Mouse (Mus musculus) hindbrain, embryonic 14.5 days (tissue): ENCODE measurements at regions not wholly inside any gene's neighbourhood (a gene's known extent, or its start where the extent isn't known, plus 50 kb on each side); places are given as distances from the start of the nearest gene placed in this dataset.

Source experiments
- ATAC-seq: fragments of 200-750 bp; cut with Nextera tagmentation; 2 replicates; pipeline ENCODE4 v1.8.0; 2017; ENCODE audit warnings: moderate number of reproducible peaks, mild to moderate bottlenecking, moderate TSS enrichment, moderate library complexity; ENCODE audit not compliant: low FRiP score
- DNase-seq: peaks from one replicate; pipeline ENCODE4 v3.0.0-alpha.2; 2015; ENCODE audit warnings: low spot score
- H3K27ac ChIP-seq: fragments of 300-500 bp; sonication (generic); 2 replicates; pipeline ENCODE4 v1.5.1; 2014; ENCODE audit warnings: mild to moderate bottlenecking, moderate library complexity
- H3K27me3 ChIP-seq: fragments of 300-500 bp; sonication (generic); 2 replicates; pipeline ENCODE4 v1.6.1; 2014; ENCODE audit warnings: mild to moderate bottlenecking, low read length, mixed read lengths; ENCODE audit not compliant: control insufficient read depth, insufficient read depth
- H3K36me3 ChIP-seq: fragments of 300-500 bp; sonication (generic); replicated peaks from 2 replicates; pipeline ENCODE4 v1.6.1; 2014; ENCODE audit not compliant: control insufficient read depth, insufficient read depth
- H3K4me1 ChIP-seq: fragments of 300-500 bp; sonication (generic); replicated peaks from 2 replicates; pipeline ENCODE4 v1.6.1; 2014; ENCODE audit warnings: antibody characterized with exemption, low read length, mixed read lengths; ENCODE audit not compliant: control insufficient read depth, insufficient read depth
- H3K4me2 ChIP-seq: fragments of 300-500 bp; sonication (generic); replicated peaks from 2 replicates; pipeline ENCODE4 v1.6.1; 2014; ENCODE audit warnings: mild to moderate bottlenecking, moderate library complexity
- H3K4me3 ChIP-seq: fragments of 300-500 bp; sonication (generic); replicated peaks from 2 replicates; pipeline ENCODE4 v1.5.1; 2014; ENCODE audit warnings: mild to moderate bottlenecking, low read length
- H3K9ac ChIP-seq: fragments of 300-500 bp; sonication (generic); 2 replicates; pipeline ENCODE4 v1.6.1; 2014
- H3K9me3 ChIP-seq: fragments of 300-500 bp; sonication (generic); 2 replicates; pipeline ENCODE4 v1.6.1; 2016; ENCODE audit warnings: low read length; ENCODE audit not compliant: control insufficient read depth
- WGBS: fragments of 180-500 bp; shearing (Covaris S2); extraction: QIAGEN DNeasy Blood & Tissue Kit; methylation state at CpG from one replicate; pipeline ENCODE4 v1.1.7; 2014; 5-methylcytosine and 5-hydroxymethylcytosine counted together

DNA sequence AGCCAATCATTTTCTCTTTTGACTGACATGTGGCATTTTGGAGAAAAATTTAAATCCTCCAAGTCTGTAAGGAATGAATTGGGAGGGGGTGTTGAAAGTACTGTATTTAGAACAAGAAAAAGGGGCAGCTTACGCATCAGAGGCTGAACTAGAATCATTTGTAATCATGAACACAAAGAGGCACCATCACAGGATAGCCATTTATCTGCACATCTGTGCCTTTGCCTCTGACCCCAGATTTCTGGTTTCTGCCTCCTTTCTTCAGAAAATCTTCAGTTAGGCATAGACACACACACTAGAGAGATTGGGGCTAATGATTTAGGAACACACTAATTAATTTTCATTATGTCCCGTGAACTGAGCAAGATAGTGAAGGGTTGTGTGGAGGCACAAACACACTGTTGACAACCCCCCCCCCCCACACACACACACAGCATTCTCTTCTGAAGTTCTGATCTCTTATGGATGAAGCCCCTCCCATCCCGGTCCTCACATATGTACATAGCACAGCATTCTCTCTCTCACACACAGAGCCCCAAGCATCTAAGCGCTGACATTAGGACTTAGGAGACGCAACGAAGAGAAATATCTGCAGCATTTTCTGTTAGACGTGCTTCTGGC lies 229.9 kb downstream of the Gm765 start:
- no peak overlapping the region for H3K4me2 ChIP-seq
- no peaks in the 10 kb centered on the region for H3K27me3 ChIP-seq
- WGBS: 56% methylated on average over 7 of the region's 7 CpGs
- no peaks in the 10 kb centered on the region for H3K36me3 ChIP-seq
- H3K4me3 ChIP-seq: no peak overlapping the region
- no peak overlapping the region for H3K9ac ChIP-seq
- peaks cover 19% of the 10 kb centered on the region for H3K4me1 ChIP-seq
- no peak for ATAC-seq
- DNase-seq: no peak
- no peak overlapping the region for H3K27ac ChIP-seq
- no peaks in the 10 kb centered on the region for H3K9me3 ChIP-seq

GRCm38 (mm10) chr6:98107123-98107522 lies 235.4 kb downstream of the Gm765 start:
- H3K36me3 ChIP-seq: no peaks in the 10 kb centered on the region
- no peak overlapping the region for H3K4me2 ChIP-seq
- no peak overlapping the region for H3K27ac ChIP-seq
- no peak for ATAC-seq
- H3K9ac ChIP-seq: no peak overlapping the region
- no peaks in the 10 kb centered on the region for H3K4me1 ChIP-seq
- H3K9me3 ChIP-seq: no peaks in the 10 kb centered on the region
- 68% methylated on average over 5 of the region's 5 CpGs for WGBS
- H3K27me3 ChIP-seq: no peaks in the 10 kb centered on the region
- H3K4me3 ChIP-seq: no peak overlapping the region
- no peak for DNase-seq

GRCm38 (mm10) chr6:98105280-98106090 lies 237.1 kb downstream of the Gm765 start:
- H3K4me3 ChIP-seq: no peak overlapping the region
- DNase-seq (peak; percentile 86), ATAC-seq (no peak)
- H3K9me3 ChIP-seq: no peaks in the 10 kb centered on the region
- WGBS: 54% methylated on average over 18 of the region's 18 CpGs
- H3K27me3 ChIP-seq: no peaks in the 10 kb centered on the region; the same call in 1 of the 2 replicates
- H3K4me2 ChIP-seq: peak overlapping the region; percentile 27
- no peak overlapping the region for H3K27ac ChIP-seq
- H3K36me3 ChIP-seq: no peaks in the 10 kb centered on the region
- H3K9ac ChIP-seq: no peak overlapping the region
- H3K4me1 ChIP-seq: no peaks in the 10 kb centered on the region

- DNase-seq (no peak), ATAC-seq (no peak)
- H3K36me3 ChIP-seq: no peaks in the 10 kb centered on the region
- H3K27me3 ChIP-seq: no peaks in the 10 kb centered on the region; the same call in 1 of the 2 replicates
- no peak overlapping the region for H3K4me3 ChIP-seq
- no peaks in the 10 kb centered on the region for H3K9me3 ChIP-seq
- H3K27ac ChIP-seq: no peak overlapping the region
- no peak overlapping the region for H3K9ac ChIP-seq
- WGBS: 46% methylated on average over 3 of the region's 3 CpGs
- H3K4me1 ChIP-seq: no peaks in the 10 kb centered on the region
- no peak overlapping the region for H3K4me2 ChIP-seq
Measured at GRCm38 (mm10) chr6:98104432-98104831, 238.1 kb downstream of the Gm765 start.

- Histone ChIP-seq H3K27me3 (no peaks in the 10 kb centered on the region; the same call in 1 of the 2 replicates), H3K9ac (no peak overlapping the region), H3K36me3 (no peaks in the 10 kb centered on the region), H3K9me3 (no peaks in the 10 kb centered on the region), H3K4me3 (no peak overlapping the region), H3K27ac (no peak overlapping the region), H3K4me2 (no peak overlapping the region), H3K4me1 (no peaks in the 10 kb centered on the region)
- ATAC-seq: no peak
- DNase-seq: no peak
- 85% methylated on average over 4 of the region's 4 CpGs for WGBS
Measured at GRCm38 (mm10) chr6:98101023-98101422, 241.5 kb downstream of the Gm765 start.

DNA sequence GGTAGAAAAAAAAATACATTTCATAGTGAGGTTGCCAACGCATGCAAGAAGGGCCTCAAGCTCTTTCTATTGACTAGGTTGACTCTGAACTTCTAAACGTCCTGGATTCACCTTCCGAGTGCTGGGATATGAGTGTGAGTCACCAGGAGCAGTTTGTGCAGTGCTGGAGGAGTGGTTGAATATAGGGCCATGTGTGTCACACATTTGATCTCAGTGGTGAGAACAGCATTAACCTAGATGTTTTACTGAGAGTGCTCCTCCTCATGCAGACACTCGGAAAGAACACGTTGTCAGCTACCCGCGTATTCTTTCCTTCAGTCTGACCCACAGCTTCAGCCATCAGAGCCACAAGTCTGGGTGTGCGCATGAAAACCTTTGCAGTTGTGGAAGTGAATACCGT lies 243.4 kb downstream of the Gm765 start:
- 91% methylated on average over 9 of the region's 9 CpGs for WGBS
- no peak overlapping the region for H3K4me3 ChIP-seq
- no peaks in the 10 kb centered on the region; the same call in 1 of the 2 replicates for H3K27me3 ChIP-seq
- no peak overlapping the region for H3K4me2 ChIP-seq
- DNase-seq: no peak
- H3K4me1 ChIP-seq: no peaks in the 10 kb centered on the region
- no peaks in the 10 kb centered on the region for H3K9me3 ChIP-seq
- ATAC-seq: no peak
- no peak overlapping the region for H3K27ac ChIP-seq
- H3K36me3 ChIP-seq: no peaks in the 10 kb centered on the region
- H3K9ac ChIP-seq: no peak overlapping the region

GRCm38 (mm10) chr6:98095243-98095642 lies 247.3 kb downstream of the Gm765 start:
- Histone ChIP-seq H3K27me3 (no peaks in the 10 kb centered on the region), H3K9me3 (no peaks in the 10 kb centered on the region), H3K9ac (no peak overlapping the region), H3K4me2 (no peak overlapping the region), H3K36me3 (no peaks in the 10 kb centered on the region), H3K4me1 (no peaks in the 10 kb centered on the region), H3K4me3 (no peak overlapping the region), H3K27ac (no peak overlapping the region)
- DNase-seq (no peak), ATAC-seq (no peak)
- WGBS: 64% methylated on average over 4 of the region's 4 CpGs

- Histone ChIP-seq H3K4me2 (no peak overlapping the region), H3K27me3 (no peaks in the 10 kb centered on the region), H3K4me3 (no peak overlapping the region), H3K9me3 (no peaks in the 10 kb centered on the region), H3K27ac (no peak overlapping the region), H3K36me3 (no peaks in the 10 kb centered on the region), H3K9ac (no peak overlapping the region), H3K4me1 (no peaks in the 10 kb centered on the region)
- WGBS: 50% methylated on average over 4 of the region's 4 CpGs
- DNase-seq (peak; percentile 41), ATAC-seq (no peak)
Measured at GRCm38 (mm10) chr6:98089185-98089584, 253.4 kb downstream of the Gm765 start.

- DNase-seq: no peak
- peak; percentile 21; the same call in 1 of the 2 replicates for ATAC-seq
- no peak overlapping the region for H3K9ac ChIP-seq
- H3K4me3 ChIP-seq: no peak overlapping the region
- no peaks in the 10 kb centered on the region for H3K9me3 ChIP-seq
- peaks cover 18% of the 10 kb centered on the region for H3K4me1 ChIP-seq
- no peaks in the 10 kb centered on the region for H3K27me3 ChIP-seq
- WGBS: 38% methylated on average over 4 of the region's 4 CpGs
- H3K4me2 ChIP-seq: no peak overlapping the region
- H3K36me3 ChIP-seq: no peaks in the 10 kb centered on the region
- no peak overlapping the region for H3K27ac ChIP-seq
Measured at GRCm38 (mm10) chr6:98080076-98080475, 262.5 kb downstream of the Gm765 start.
